Mouse (Mus musculus) c-Kit-positive CD71-positive TER-119-negative erythroid progenitor cells, embryonic 14.5 days (primary cell): ENCODE measurements at regions not wholly inside any gene's neighbourhood (a gene's known extent, or its start where the extent isn't known, plus 50 kb on each side); places are given as distances from the start of the nearest gene placed in this dataset.
"Not testable (repeated sequence)": the region's sequence is repeated elsewhere in the genome, so short reads cannot be mapped to it uniquely, and the experiment has no call there.

Experiments
- DNase-seq: peaks from one replicate; pipeline ENCODE4 v3.0.0-alpha.2; 2013; ENCODE audit warnings: low read depth

DNA sequence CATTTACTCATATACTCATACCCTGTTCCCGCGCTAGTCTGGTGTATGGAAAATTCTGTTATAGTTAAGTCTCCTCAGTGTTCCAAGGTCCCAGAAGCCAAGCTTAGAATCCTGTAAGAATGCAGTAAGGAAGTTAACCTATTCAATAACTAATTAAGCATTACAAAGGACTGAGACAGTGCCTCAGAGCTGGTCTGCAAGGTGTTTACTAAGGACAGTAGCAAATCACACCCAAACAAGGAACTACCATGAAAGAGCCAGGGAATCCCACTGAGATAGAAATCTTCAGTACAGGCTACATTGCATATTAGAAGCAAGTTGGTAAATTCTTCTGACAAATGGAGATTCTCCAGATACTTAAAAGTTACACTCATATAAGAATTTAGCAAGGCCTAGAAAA, 516.7 kb upstream of the Gm10131 start:
- not testable (repeated sequence) for DNase-seq

GRCm38 (mm10) chr8:34625670-34626069, 514.1 kb upstream of the Gm10131 start:
- DNase-seq, result no peak

DNA sequence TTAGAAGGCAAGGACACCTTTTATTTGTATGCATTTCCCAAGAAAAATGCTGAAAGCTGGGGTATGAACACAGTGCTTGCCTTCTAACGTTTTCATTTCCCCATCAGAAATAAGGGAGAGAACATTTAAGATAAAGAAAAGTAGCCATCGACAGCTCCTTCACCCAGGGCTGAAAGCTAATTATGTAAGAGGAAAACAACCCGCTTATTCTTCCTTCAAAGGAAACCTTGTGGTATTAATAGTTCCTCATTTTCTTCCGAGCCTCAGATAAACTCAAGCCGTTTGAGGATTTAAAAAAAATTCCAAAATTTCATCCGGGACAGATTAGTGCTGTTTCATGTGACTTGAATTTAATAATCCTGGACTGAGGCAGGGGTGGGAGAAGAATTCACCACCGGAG, 512.2 kb upstream of the Gm10131 start:
- no peak for DNase-seq

DNA sequence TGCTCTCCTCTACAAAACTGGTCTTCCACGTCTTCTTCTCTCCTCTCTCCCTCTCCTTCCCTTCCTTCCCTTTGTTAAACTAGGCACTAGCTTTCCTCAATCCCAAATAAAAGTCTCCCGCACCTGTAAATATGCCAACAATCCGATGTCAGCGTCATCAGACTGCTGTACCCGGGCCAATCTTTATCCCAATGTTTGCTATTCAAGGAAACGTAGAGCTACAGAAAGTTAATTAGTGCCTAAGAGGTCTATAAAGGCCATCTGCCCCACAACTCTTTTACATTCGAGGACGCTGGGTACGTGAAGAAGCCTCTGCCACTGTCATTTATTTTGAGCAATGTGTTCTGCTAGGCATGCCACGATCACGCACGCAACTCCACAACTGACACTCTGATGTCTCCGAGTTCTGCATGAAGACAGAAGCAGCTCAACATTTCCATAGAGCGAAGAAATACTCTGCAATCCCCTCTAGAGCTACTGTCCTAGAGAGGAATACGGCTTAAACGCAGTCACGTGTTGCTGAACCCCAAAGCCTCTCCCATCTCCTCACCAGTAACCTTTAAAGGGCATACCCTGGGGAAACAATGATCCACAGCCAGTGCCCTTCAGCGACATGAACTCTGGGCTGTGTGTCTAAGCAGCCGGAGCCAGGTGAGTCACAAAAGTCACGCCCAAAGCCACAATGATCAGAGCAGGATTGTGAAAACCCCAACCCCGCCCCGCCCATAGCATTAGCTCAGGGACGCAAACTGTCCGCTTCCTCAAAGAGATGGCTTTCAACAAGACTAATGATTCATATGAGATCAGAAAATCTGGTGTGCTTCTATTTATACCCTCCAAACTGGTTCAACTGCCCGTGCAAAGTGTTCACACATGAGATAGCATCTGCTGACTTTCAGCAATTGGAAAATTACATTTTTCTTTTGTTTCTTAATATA, 510.9 kb upstream of the Gm10131 start:
- DNase-seq, result no peak

DNA sequence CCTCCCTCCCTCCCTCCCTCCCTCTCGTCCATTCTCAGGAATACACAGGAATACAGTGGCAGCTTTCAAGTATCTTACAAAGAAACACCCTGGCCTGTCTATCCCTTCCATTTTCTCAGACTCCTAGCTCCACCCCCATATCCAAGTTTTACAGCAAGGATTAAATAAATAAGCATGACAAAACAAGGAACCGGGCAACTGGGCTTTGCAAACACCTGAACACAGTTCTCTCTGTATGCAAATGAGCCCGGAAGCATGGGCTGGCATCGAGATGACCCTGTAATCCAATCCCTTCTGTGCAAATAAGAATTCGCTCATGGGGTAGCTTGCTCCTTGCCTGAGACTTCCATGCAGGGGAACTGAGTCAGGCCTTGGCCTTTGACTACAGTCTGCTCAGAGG, 506.5 kb upstream of the Gm10131 start:
- no peak for DNase-seq

DNA sequence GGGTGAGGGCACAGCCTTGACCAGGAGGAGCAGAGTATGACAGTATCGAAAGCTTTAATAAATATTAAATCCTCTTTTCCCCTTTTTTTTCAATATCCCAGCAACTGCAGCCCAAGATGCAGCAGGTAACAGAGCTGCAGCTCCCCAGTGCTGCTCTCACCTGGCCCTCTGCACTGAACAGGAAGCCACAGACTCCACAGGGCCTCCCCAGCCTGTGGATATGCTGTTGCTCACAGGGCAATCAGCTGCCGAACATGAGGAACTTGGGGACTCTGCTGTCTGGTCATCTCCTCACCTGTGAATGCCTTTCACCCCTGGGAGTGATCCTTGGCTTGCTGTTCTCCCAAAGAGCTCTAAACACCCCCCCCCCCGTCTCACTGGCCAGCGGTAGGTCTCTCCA, 503.4 kb upstream of the Gm10131 start:
- no peak for DNase-seq

DNA sequence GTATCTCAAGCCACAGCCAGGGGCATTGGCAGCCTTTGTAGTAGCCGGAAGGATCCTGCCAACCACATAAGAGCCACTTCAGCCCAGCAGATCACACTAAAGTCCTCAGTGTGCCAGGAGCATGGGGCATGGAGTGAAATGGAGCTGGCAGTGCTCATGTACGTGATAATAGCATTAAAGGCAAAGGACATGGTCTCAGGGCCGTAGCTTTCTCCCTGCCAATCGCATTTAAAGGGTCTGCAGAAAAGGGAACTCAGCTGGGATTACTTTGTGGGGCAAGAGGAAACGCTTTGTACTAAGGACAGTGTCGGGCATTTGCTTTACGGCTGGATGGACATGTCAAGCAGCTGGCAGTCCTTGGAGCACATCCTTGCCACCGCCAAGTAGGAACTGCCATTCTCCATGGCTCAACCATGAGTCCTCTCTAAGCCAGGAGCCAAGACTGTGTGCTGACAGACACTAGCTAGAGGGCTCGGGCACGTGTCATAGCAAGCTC, 502.5 kb upstream of the Gm10131 start:
- DNase-seq, result no peak

- DNase-seq, result no peak
These were observed 501.6 kb upstream of the Gm10131 start for GRCm38 (mm10) chr8:34613138-34613537.

GRCm38 (mm10) chr8:34612396-34612795, 500.9 kb upstream of the Gm10131 start:
- DNase-seq, result no peak

DNA sequence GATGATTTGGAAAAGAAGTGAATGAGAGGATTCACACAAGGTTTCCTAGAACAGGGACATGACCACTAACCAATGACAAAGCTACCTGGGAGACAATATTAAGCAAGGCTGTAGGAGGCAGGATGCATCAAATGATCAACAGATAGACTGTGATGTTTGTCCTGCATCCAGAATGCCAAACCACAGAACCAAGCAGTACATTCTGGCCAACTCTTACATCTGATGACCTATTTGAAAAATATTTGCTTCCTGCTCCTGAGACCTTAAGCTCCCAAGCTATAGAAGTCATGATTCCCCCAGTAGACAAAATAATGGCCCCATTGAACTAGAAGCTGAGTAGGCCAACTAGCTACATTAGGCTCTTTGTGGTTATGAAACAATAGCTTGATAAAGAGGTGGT, 498.6 kb upstream of the Gm10131 start:
- DNase-seq, result no peak

DNA sequence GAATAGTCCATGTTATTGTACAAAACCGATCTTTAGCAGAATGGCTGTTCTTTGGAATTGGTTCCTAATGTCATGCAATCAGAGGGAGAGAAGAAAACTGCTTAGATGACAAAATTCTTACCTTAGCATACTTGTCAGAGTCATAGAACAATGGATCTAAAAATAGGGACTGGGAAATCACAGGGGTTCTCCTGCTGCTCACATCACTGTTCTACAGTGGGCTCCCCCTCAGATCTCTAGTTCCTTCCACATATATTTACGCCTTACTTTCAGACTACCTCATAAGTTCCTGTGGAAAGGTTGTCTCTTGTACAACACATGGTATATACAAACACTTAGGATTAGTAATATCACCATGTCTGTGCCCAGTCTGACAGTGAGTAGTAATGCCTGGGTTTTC, 495.9 kb upstream of the Gm10131 start:
- DNase-seq, result no peak

GRCm38 (mm10) chr8:34605031-34605430, 493.5 kb upstream of the Gm10131 start:
- DNase-seq, result no peak

GRCm38 (mm10) chr8:34604581-34604980, 493.0 kb upstream of the Gm10131 start:
- DNase-seq, result no peak

DNA sequence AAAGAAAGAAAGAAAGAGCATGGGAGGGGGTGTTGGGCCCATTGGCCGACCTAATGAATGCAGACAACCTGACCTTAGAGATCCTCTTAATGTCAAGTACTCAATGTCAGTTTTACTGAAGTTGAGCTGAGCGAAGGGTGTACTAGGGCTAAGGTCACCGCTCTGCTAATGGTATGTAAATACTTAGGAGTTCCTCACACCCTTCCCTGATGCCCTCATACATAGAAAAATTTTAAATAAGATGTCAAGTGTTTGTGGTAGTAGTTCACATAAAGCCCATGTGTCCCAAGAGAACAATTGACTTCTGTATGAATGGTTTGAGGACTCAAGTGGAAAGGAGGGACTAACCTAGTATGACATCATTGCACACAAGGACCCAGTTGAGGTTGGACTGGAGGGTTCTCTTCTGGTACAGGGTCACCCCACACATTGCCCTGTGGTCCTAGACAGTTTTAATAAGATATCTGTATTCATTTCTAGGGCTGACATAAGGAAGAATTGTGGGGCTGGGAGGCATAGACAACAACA, 490.0 kb upstream of the Gm10131 start:
- DNase-seq, result no peak

GRCm38 (mm10) chr8:34600880-34601279, 489.3 kb upstream of the Gm10131 start:
- no peak for DNase-seq

DNA sequence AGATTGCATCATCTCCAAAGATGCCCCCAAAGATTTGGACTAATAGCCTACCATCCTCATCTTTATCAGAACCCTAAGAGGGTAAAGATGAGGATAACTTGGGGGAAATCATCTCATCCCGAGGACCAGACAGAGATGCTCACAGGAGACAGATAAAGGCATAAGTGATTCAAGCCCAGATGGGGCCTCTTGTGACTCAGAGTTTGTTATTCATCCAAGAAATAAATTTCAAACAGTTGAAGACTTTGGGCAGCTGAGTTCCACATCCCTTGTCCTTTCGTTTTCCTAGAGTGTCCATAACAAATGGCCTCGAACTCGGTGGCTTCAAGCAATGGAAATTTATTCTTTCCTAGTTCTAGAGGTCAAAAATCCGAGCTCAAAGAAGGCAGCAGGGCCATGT, 485.1 kb upstream of the Gm10131 start:
- DNase-seq, result no peak

DNA sequence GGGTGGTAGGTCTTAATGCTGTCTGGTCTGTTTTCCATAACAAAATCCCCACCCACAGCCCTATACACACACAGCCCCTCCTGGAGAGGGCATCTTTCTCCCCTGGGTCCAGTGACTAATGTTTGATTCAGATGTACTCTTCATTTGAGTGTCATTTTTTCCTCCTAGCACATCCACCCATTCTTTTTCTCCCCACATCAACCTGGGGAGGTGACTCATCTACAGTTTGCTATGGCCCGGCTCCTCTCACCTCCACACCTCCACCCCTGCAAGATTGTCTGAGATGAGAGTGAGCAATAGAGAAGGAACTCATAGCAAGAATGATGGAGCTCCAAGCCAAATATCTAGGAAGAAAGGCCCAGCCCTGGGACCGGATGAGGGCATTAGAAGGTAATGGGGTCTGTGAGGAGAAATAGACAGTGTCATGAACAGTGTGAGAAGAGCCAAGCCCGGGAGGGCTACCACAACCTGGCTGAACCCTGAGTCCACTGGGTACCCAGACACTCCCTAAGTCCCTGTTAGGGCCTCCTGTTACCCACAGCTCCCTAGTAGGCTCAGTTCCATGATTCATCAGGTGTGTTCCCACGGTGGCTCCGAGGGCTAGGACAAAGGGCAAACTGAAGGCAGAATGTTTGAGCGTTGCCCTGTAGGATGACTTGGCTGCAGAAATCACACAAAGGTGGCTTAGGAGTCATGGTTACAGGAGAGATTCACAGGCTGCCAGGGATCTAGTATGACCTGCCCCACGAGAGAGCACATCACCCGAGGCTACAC, 479.6 kb upstream of the Gm10131 start:
- no peak for DNase-seq

- DNase-seq, result no peak
These were observed 466.5 kb upstream of the Gm10131 start for GRCm38 (mm10) chr8:34578043-34578442.

DNA sequence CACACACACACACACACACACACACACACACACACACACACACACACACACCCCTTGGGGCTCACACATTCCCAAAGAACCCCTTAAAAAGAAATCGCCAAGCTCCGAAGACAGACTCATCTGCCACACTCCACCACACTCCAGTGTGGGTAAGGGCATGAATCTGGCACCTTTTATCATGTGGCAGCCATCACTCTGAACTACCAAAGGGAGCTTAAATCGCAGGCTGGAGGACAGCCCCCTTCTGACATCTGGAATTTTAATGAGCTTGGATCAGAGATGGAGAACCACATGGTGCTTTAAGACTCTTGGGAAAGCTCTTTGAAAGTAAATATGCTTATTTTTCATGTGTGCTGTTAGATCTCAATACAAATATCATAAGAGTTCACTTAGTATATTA, 462.5 kb upstream of the Gm10131 start:
- no peak for DNase-seq

DNA sequence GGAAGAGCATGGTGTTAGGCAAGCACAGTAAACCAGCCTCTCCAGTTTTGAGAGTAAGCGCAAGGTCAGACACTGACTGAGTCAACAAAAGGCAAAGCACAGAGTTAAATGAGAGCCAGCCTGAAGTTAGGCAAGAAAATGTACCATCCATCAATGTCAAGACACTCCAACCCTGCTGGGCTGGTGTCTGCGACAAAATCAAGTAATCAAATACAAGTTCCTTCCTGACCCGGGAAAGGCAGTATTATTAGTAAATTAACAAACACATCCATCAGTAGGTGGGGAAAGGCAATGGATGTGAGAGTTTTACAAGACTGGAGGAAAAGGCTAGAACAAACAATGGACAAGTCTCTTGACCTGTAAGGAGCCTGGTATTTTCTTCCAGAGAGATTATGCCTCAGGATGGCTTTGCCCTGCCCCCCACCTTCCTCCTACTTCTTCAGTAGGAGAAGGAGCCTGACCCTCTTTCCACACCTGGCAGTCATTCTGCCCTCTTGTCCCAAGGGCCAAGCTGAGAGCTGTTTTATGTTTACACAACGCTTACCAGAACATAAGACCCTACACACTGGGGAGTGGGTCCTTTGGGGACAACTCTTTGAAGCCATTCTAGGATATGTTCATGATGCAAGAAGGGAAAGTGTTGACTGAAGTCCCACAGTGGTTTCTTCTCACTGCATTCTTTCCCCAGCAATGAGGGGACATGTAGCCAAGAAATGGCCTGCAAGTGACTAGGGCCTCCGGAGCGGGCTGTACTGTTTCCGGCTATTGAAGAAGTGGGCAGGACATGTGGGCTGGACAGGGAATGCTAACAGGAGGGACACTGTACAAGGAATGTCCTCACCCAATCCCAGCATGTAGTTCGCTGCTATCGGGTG, 461.7 kb upstream of the Gm10131 start:
- no peak for DNase-seq

GRCm38 (mm10) chr8:34571736-34572135, 460.2 kb upstream of the Gm10131 start:
- no peak for DNase-seq

GRCm38 (mm10) chr8:34562278-34562677, 450.7 kb upstream of the Gm10131 start:
- DNase-seq, result no peak
